Mouse (Mus musculus) thymus, adult 2 months (tissue): ENCODE measurements around the gene Clcn7.

Experiments
- CTCF ChIP-seq: fragments of 200-500 bp; IDR thresholded peaks from 2 replicates; pipeline ENCODE4 v1.5.1; 2012; ENCODE audit warnings: mild to moderate bottlenecking, control low read depth, low read length, moderate library complexity, borderline replicate concordance; ENCODE audit not compliant: control insufficient read depth, poor library complexity, insufficient read depth; ENCODE audit errors: extremely low read depth
- POLR2A ChIP-seq: fragments of 200-500 bp; IDR thresholded peaks from 2 replicates; pipeline ENCODE4 v1.6.1; 2012; ENCODE audit warnings: mild to moderate bottlenecking, low read length, control low read depth, moderate library complexity; ENCODE audit not compliant: control insufficient read depth, poor library complexity, insufficient read depth; ENCODE audit errors: extremely low read depth

GRCm38 (mm10) chr17:25202401-25202800, 69.2 kb downstream of the Clcn7 start:
- TF ChIP-seq CTCF: no peak
- TF ChIP-seq POLR2A: no peak
